Mouse (Mus musculus) mesoderm, embryonic 11.5 days (tissue): ENCODE measurements around the gene Hoxa6.

ENCODE experiments used
- DNase-seq: peaks from one replicate; pipeline ENCODE4 v3.0.0-alpha.2; 2012; ENCODE audit warnings: low read depth, low spot score

Hoxa6 gene

GRCm38 (mm10) chr6:52208072-52208867 is at the start of gene Hoxa6:
TSS of gene Hoxa6 (minus strand) at chr6:52208722.
- DNase-seq: no peak

- DNase-seq: peak; percentile 88
Measured at GRCm38 (mm10) chr6:52256956-52257355, 48.4 kb upstream of the Hoxa6 start.

GRCm38 (mm10) chr6:52253511-52254500 is 45.3 kb upstream of the Hoxa6 start:
- DNase-seq: no peak

GRCm38 (mm10) chr6:52252775-52253376 is 44.4 kb upstream of the Hoxa6 start:
- DNase-seq: no peak

GRCm38 (mm10) chr6:52252016-52252774 is 43.7 kb upstream of the Hoxa6 start:
- DNase-seq: no peak

- no peak for DNase-seq
Measured at GRCm38 (mm10) chr6:52251177-52251879, 42.8 kb upstream of the Hoxa6 start.

GRCm38 (mm10) chr6:52249826-52250225 is 41.3 kb upstream of the Hoxa6 start:
- DNase-seq: no peak

GRCm38 (mm10) chr6:52249415-52249738 is 40.9 kb upstream of the Hoxa6 start:
- DNase-seq: no peak

GRCm38 (mm10) chr6:52248638-52249414 is 40.3 kb upstream of the Hoxa6 start:
- no peak for DNase-seq

GRCm38 (mm10) chr6:52247766-52248637 is 39.5 kb upstream of the Hoxa6 start:
- DNase-seq: no peak

- no peak for DNase-seq
Measured at GRCm38 (mm10) chr6:52246916-52247315, 38.4 kb upstream of the Hoxa6 start.

GRCm38 (mm10) chr6:52246403-52246803 is 37.9 kb upstream of the Hoxa6 start:
- no peak for DNase-seq

GRCm38 (mm10) chr6:52245757-52246142 is 37.2 kb upstream of the Hoxa6 start, which contains the start of gene Hoxa11:
TSS of gene Hoxa11 (minus strand) at chr6:52245810.
- no peak for DNase-seq

- DNase-seq: no peak
Measured at GRCm38 (mm10) chr6:52245040-52245756, 36.7 kb upstream of the Hoxa6 start.

GRCm38 (mm10) chr6:52244471-52245039 is 36.0 kb upstream of the Hoxa6 start:
- DNase-seq: no peak

- no peak for DNase-seq
Measured at GRCm38 (mm10) chr6:52243681-52244121, 35.2 kb upstream of the Hoxa6 start.

- no peak for DNase-seq
Measured at GRCm38 (mm10) chr6:52242801-52243332, 34.3 kb upstream of the Hoxa6 start.
